Mouse (Mus musculus): ENCODE data around the gene Slit3. TPM values are rescaled to one million over a fixed set of nuclear protein-coding genes. Genes with fewer than 3 reads are reported as not detected.

The Slit3 gene
- total and polyA plus RNA-seq, 2 experiments from 2014 or later = 6.7 to 23.7 TPM

GRCm38 (mm10) chr11:35292228-35292747 is 171.3 kb downstream of the Slit3 start:
- no peak overlapping the region for H3K4me2 ChIP-seq (ENCODE audit: low read depth, low read length)
- peak overlapping the region; percentile 79; the same call in 1 of the 2 replicates for H3K27ac ChIP-seq (ENCODE audit: low read depth)
- 49% methylated on average over 8 of the region's 8 CpGs for WGBS
- peaks cover 43% of the 10 kb centered on the region for H3K4me1 ChIP-seq (ENCODE audit: control insufficient read depth, insufficient read depth)
- no peaks in the 10 kb centered on the region for H3K9me3 ChIP-seq (replicated peaks; ENCODE audit: control insufficient read depth, low read length)
- H3K4me3 ChIP-seq (ENCODE audit: low read depth, low read length) = no peak overlapping the region
- no peaks in the 10 kb centered on the region for H3K36me3 ChIP-seq (replicated peaks; ENCODE audit: control insufficient read depth, insufficient read depth, low read length)
- DNase-seq (ENCODE audit: low spot score) = no peak
- H3K9ac ChIP-seq (replicated peaks; ENCODE audit: low read depth, low read length) = no peak overlapping the region
- TF ChIP-seq CTCF (IDR thresholded peaks at IDR 0.05; ENCODE audit: low read depth) = no peak
- no peak for TF ChIP-seq EP300 (IDR thresholded peaks at IDR 0.05; ENCODE audit: low read depth)
- no peak for ATAC-seq (ENCODE audit: insufficient read depth, low read depth)
- no peaks in the 10 kb centered on the region for H3K27me3 ChIP-seq (ENCODE audit: control insufficient read depth, insufficient read depth, low read length)

DNA sequence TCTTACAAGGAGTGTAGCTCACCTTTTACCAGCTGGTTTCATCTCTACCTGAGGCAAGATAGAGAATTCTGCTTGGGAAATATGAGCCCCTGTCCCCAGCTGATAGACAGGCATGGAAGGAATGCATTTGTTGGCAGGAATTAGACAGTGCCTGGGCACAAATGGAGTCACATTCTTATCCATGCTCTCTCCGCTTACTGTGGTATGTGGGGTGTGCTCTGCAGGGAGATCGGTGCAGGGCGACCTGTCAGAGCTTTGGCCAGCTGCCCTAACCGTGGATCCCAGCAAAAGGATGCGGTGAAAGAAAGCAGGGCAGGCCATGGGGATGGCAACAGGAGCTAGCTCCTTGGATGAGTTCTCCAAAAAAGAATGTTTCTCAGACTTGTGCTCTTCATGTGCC is 172.2 kb downstream of the Slit3 start:
- H3K27me3 ChIP-seq (ENCODE audit: control insufficient read depth, insufficient read depth, low read length) = no peaks in the 10 kb centered on the region
- H3K4me1 ChIP-seq (ENCODE audit: control insufficient read depth, insufficient read depth) = peaks cover 43% of the 10 kb centered on the region
- ATAC-seq (ENCODE audit: insufficient read depth, low read depth) = peak; percentile 94
- TF ChIP-seq EP300 (IDR thresholded peaks at IDR 0.05; ENCODE audit: low read depth) (peak; percentile 75), CTCF (IDR thresholded peaks at IDR 0.05; ENCODE audit: low read depth) (no peak)
- no peak overlapping the region for H3K4me3 ChIP-seq (ENCODE audit: low read depth, low read length)
- peak; percentile 87 for DNase-seq (ENCODE audit: low spot score)
- H3K27ac ChIP-seq (ENCODE audit: low read depth) = peak overlapping the region; percentile 79
- H3K9ac ChIP-seq (replicated peaks; ENCODE audit: low read depth, low read length) = no peak overlapping the region
- H3K9me3 ChIP-seq (replicated peaks; ENCODE audit: control insufficient read depth, low read length) = no peaks in the 10 kb centered on the region
- 21% methylated on average over 5 of the region's 5 CpGs for WGBS
- no peaks in the 10 kb centered on the region for H3K36me3 ChIP-seq (replicated peaks; ENCODE audit: control insufficient read depth, insufficient read depth, low read length)
- peak overlapping the region; percentile 9; the same call in 1 of the 2 replicates for H3K4me2 ChIP-seq (ENCODE audit: low read depth, low read length)

DNA sequence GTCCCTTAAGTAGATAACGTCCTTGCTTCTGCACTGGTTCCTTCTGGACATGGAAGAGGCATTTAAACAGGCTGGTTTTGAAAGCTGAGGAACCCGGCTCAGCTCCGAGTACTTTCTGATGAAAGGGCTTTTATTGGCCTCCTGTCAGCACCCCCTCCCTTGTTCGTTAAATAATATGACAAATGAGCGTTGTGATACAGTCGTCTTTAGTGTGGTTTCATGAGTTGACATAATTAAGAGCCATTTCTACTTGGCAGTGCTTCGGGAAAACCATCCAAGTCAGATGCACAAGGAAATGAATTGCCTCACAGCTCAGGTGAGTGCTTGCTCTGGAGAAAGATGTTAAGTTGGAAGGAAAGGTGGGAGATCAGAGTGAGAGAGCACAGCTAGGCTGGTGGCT is 173.6 kb downstream of the Slit3 start:
- Histone ChIP-seq H3K9me3 (replicated peaks; ENCODE audit: control insufficient read depth, low read length) (no peaks in the 10 kb centered on the region), H3K4me3 (ENCODE audit: low read depth, low read length) (no peak overlapping the region), H3K4me2 (ENCODE audit: low read depth, low read length) (no peak overlapping the region), H3K27me3 (ENCODE audit: control insufficient read depth, insufficient read depth, low read length) (no peaks in the 10 kb centered on the region), H3K27ac (ENCODE audit: low read depth) (no peak overlapping the region), H3K4me1 (ENCODE audit: control insufficient read depth, insufficient read depth) (peaks cover 40% of the 10 kb centered on the region), H3K36me3 (replicated peaks; ENCODE audit: control insufficient read depth, insufficient read depth, low read length) (no peaks in the 10 kb centered on the region), H3K9ac (replicated peaks; ENCODE audit: low read depth, low read length) (no peak overlapping the region)
- ATAC-seq (ENCODE audit: insufficient read depth, low read depth) (no peak), DNase-seq (ENCODE audit: low spot score) (no peak)
- WGBS = 58% methylated on average over 7 of the region's 7 CpGs
- no peak for TF ChIP-seq EP300 (IDR thresholded peaks at IDR 0.05; ENCODE audit: low read depth)
- no peak for TF ChIP-seq CTCF (IDR thresholded peaks at IDR 0.05; ENCODE audit: low read depth)

GRCm38 (mm10) chr11:35295162-35295799 is 174.3 kb downstream of the Slit3 start:
- Histone ChIP-seq H3K36me3 (replicated peaks; ENCODE audit: control insufficient read depth, insufficient read depth, low read length) (no peaks in the 10 kb centered on the region), H3K4me1 (ENCODE audit: control insufficient read depth, insufficient read depth) (peaks cover 40% of the 10 kb centered on the region), H3K9me3 (replicated peaks; ENCODE audit: control insufficient read depth, low read length) (no peaks in the 10 kb centered on the region), H3K27ac (ENCODE audit: low read depth) (no peak overlapping the region), H3K4me2 (ENCODE audit: low read depth, low read length) (no peak overlapping the region), H3K27me3 (ENCODE audit: control insufficient read depth, insufficient read depth, low read length) (no peaks in the 10 kb centered on the region), H3K9ac (replicated peaks; ENCODE audit: low read depth, low read length) (no peak overlapping the region), H3K4me3 (ENCODE audit: low read depth, low read length) (no peak overlapping the region)
- DNase-seq (ENCODE audit: low spot score) (no peak), ATAC-seq (ENCODE audit: insufficient read depth, low read depth) (no peak)
- WGBS = 72% methylated on average over 3 of the region's 3 CpGs
- TF ChIP-seq EP300 (IDR thresholded peaks at IDR 0.05; ENCODE audit: low read depth) = no peak
- TF ChIP-seq CTCF (IDR thresholded peaks at IDR 0.05; ENCODE audit: low read depth) = no peak

- DNase-seq (ENCODE audit: low spot score) = no peak
- Histone ChIP-seq H3K4me3 (ENCODE audit: low read depth, low read length) (no peak overlapping the region), H3K36me3 (replicated peaks; ENCODE audit: control insufficient read depth, insufficient read depth, low read length) (no peaks in the 10 kb centered on the region), H3K27me3 (ENCODE audit: control insufficient read depth, insufficient read depth, low read length) (no peaks in the 10 kb centered on the region), H3K27ac (ENCODE audit: low read depth) (no peak overlapping the region), H3K9me3 (replicated peaks; ENCODE audit: control insufficient read depth, low read length) (no peaks in the 10 kb centered on the region), H3K4me2 (ENCODE audit: low read depth, low read length) (no peak overlapping the region), H3K9ac (replicated peaks; ENCODE audit: low read depth, low read length) (no peak overlapping the region), H3K4me1 (ENCODE audit: control insufficient read depth, insufficient read depth) (peaks cover 40% of the 10 kb centered on the region)
- WGBS = 90% methylated on average over 5 of the region's 5 CpGs
- ATAC-seq (ENCODE audit: insufficient read depth, low read depth) = no peak
- no peak for TF ChIP-seq EP300 (IDR thresholded peaks at IDR 0.05; ENCODE audit: low read depth)
- TF ChIP-seq CTCF (IDR thresholded peaks at IDR 0.05; ENCODE audit: low read depth) = no peak
Observed at GRCm38 (mm10) chr11:35296803-35297202, 175.8 kb downstream of the Slit3 start.

DNA sequence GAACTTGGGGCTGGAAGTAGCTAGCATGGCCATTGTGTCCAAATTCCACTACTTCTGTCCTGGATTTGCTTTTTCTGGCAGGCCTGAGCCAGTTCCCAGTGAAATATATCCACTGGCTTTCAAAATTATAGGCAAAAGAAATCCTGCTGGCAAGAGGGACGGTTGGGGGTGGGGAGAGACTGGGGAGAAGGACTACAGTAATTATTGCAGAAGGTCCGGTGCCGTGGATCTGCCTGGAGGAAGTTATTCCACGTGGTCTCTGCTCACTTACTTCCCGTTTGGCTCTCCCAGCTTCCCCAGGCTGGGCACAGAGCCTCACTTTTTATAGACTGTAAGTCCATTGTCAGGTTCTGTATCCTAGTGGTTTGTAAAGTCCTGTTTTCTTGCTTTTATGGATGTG is 176.3 kb downstream of the Slit3 start:
- H3K27me3 ChIP-seq (ENCODE audit: control insufficient read depth, insufficient read depth, low read length) = no peaks in the 10 kb centered on the region
- H3K9ac ChIP-seq (replicated peaks; ENCODE audit: low read depth, low read length) = no peak overlapping the region
- H3K4me3 ChIP-seq (ENCODE audit: low read depth, low read length) = no peak overlapping the region
- no peaks in the 10 kb centered on the region for H3K9me3 ChIP-seq (replicated peaks; ENCODE audit: control insufficient read depth, low read length)
- no peaks in the 10 kb centered on the region for H3K36me3 ChIP-seq (replicated peaks; ENCODE audit: control insufficient read depth, insufficient read depth, low read length)
- no peak overlapping the region for H3K4me2 ChIP-seq (ENCODE audit: low read depth, low read length)
- ATAC-seq (ENCODE audit: insufficient read depth, low read depth) = no peak
- H3K4me1 ChIP-seq (ENCODE audit: control insufficient read depth, insufficient read depth) = peaks cover 35% of the 10 kb centered on the region
- DNase-seq (ENCODE audit: low spot score) = no peak
- TF ChIP-seq EP300 (IDR thresholded peaks at IDR 0.05; ENCODE audit: low read depth) = no peak
- no peak for TF ChIP-seq CTCF (IDR thresholded peaks at IDR 0.05; ENCODE audit: low read depth)
- H3K27ac ChIP-seq (ENCODE audit: low read depth) = no peak overlapping the region
- WGBS = 48% methylated on average over 5 of the region's 5 CpGs
